Mouse (Mus musculus): ENCODE results near the gene Comt. TPM values are rescaled to one million over a fixed set of nuclear protein-coding genes. Genes with fewer than 3 reads are reported as not detected.
A peak's percentile ranks its signal among the peaks of the same experiment; 100 is the strongest.

The Comt gene
- polyA plus RNA-seq, 1 experiment from 2014 or later, result 61.1 TPM

GRCm38 (mm10) chr16:18379338-18380001, 47.2 kb downstream of the Comt start:
- Histone ChIP-seq H3K27ac (peak overlapping the region; percentile 53; the same call in 1 of the 2 replicates), H3K4me1 (peaks cover 60% of the 10 kb centered on the region), H3K36me3 (no peaks in the 10 kb centered on the region), H3K27me3 (ENCODE audit: low read depth, poor library complexity, severe bottlenecking) (no peaks in the 10 kb centered on the region), H3K9me3 (replicated peaks) (no peaks in the 10 kb centered on the region), H3K4me3 (no peak overlapping the region)
- WGBS, result 85% methylated on average over 8 of the region's 8 CpGs
- DNase-seq (ENCODE audit: low spot score), result no peak

GRCm38 (mm10) chr16:18378489-18378888, 48.2 kb downstream of the Comt start:
- WGBS, result 26% methylated on average over 1 of the region's 1 CpGs

GRCm38 (mm10) chr16:18377203-18377602, 49.4 kb downstream of the Comt start:
- DNase-seq (ENCODE audit: low spot score), result no peak
- Histone ChIP-seq H3K9me3 (replicated peaks) (no peaks in the 10 kb centered on the region), H3K4me3 (no peak overlapping the region), H3K27me3 (ENCODE audit: low read depth, poor library complexity, severe bottlenecking) (no peaks in the 10 kb centered on the region), H3K27ac (no peak overlapping the region), H3K36me3 (no peaks in the 10 kb centered on the region), H3K4me1 (peaks cover 38% of the 10 kb centered on the region)
- WGBS, result 51% methylated on average over 3 of the region's 3 CpGs

More at GRCm38 (mm10) chr16:18378489-18378888, 48.2 kb downstream of the Comt start:
- Histone ChIP-seq H3K4me3 (no peak overlapping the region), H3K27ac (no peak overlapping the region), H3K36me3 (no peaks in the 10 kb centered on the region), H3K9me3 (replicated peaks) (no peaks in the 10 kb centered on the region), H3K4me1 (peaks cover 51% of the 10 kb centered on the region), H3K27me3 (ENCODE audit: low read depth, poor library complexity, severe bottlenecking) (no peaks in the 10 kb centered on the region)
- no peak for DNase-seq (ENCODE audit: low spot score)

GRCm38 (mm10) chr16:18376297-18376954, 50.2 kb downstream of the Comt start:
- DNase-seq (ENCODE audit: low spot score), result no peak
- Histone ChIP-seq H3K36me3 (no peaks in the 10 kb centered on the region), H3K27me3 (ENCODE audit: low read depth, poor library complexity, severe bottlenecking) (no peaks in the 10 kb centered on the region), H3K9me3 (replicated peaks) (no peaks in the 10 kb centered on the region), H3K27ac (no peak overlapping the region), H3K4me1 (peaks cover 30% of the 10 kb centered on the region), H3K4me3 (no peak overlapping the region)
- 91% methylated on average over 7 of the region's 7 CpGs for WGBS

- H3K4me1 ChIP-seq, result peaks cover 9% of the 10 kb centered on the region
Observed at GRCm38 (mm10) chr16:18373632-18374031, 53.0 kb downstream of the Comt start.

GRCm38 (mm10) chr16:18370197-18370596, 56.5 kb downstream of the Comt start:
- WGBS, result 90% methylated on average over 3 of the region's 3 CpGs
- Histone ChIP-seq H3K9me3 (replicated peaks) (no peaks in the 10 kb centered on the region), H3K27me3 (ENCODE audit: low read depth, poor library complexity, severe bottlenecking) (no peaks in the 10 kb centered on the region), H3K27ac (no peak overlapping the region), H3K36me3 (no peaks in the 10 kb centered on the region), H3K4me1 (no peaks in the 10 kb centered on the region), H3K4me3 (no peak overlapping the region)
- DNase-seq (ENCODE audit: low spot score), result no peak

More at GRCm38 (mm10) chr16:18373632-18374031, 53.0 kb downstream of the Comt start:
- no peaks in the 10 kb centered on the region for H3K36me3 ChIP-seq
- H3K27ac ChIP-seq, result no peak overlapping the region
- no peaks in the 10 kb centered on the region for H3K27me3 ChIP-seq (ENCODE audit: low read depth, poor library complexity, severe bottlenecking)
- H3K9me3 ChIP-seq (replicated peaks), result no peaks in the 10 kb centered on the region
- H3K4me3 ChIP-seq, result no peak overlapping the region
- WGBS, result 92% methylated on average over 4 of the region's 4 CpGs
- no peak for DNase-seq (ENCODE audit: low spot score)

GRCm38 (mm10) chr16:18366849-18367248, 59.8 kb downstream of the Comt start:
- Histone ChIP-seq H3K27ac (no peak overlapping the region), H3K4me3 (no peak overlapping the region), H3K9me3 (replicated peaks) (no peaks in the 10 kb centered on the region), H3K27me3 (ENCODE audit: low read depth, poor library complexity, severe bottlenecking) (no peaks in the 10 kb centered on the region), H3K4me1 (no peaks in the 10 kb centered on the region), H3K36me3 (no peaks in the 10 kb centered on the region)
- 51% methylated on average over 4 of the region's 4 CpGs for WGBS
- DNase-seq (ENCODE audit: low spot score), result no peak

- WGBS, result 83% methylated on average over 8 of the region's 8 CpGs
- Histone ChIP-seq H3K4me1 (0 out of 2 replicates have a peak, but pooled peaks cover 3% of the 10 kb centered on the region), H3K4me3 (no peak overlapping the region), H3K36me3 (no peaks in the 10 kb centered on the region), H3K27ac (no peak overlapping the region), H3K9me3 (replicated peaks) (no peaks in the 10 kb centered on the region), H3K27me3 (ENCODE audit: low read depth, poor library complexity, severe bottlenecking) (no peaks in the 10 kb centered on the region)
- DNase-seq (ENCODE audit: low spot score), result no peak
Observed at GRCm38 (mm10) chr16:18362948-18363347, 63.7 kb downstream of the Comt start.

- 0 out of 2 replicates have a peak, but pooled peaks cover 3% of the 10 kb centered on the region for H3K4me1 ChIP-seq
- no peak for DNase-seq (ENCODE audit: low spot score)
- no peaks in the 10 kb centered on the region for H3K27me3 ChIP-seq (ENCODE audit: low read depth, poor library complexity, severe bottlenecking)
- WGBS, result 69% methylated on average over 6 of the region's 6 CpGs
- H3K36me3 ChIP-seq, result no peaks in the 10 kb centered on the region
- H3K27ac ChIP-seq, result no peak overlapping the region
- H3K9me3 ChIP-seq (replicated peaks), result no peaks in the 10 kb centered on the region
- H3K4me3 ChIP-seq, result no peak overlapping the region
Observed at GRCm38 (mm10) chr16:18360151-18360805, 66.4 kb downstream of the Comt start.

GRCm38 (mm10) chr16:18357977-18358376, 68.7 kb downstream of the Comt start:
- Histone ChIP-seq H3K4me3 (no peak overlapping the region), H3K9me3 (replicated peaks) (no peaks in the 10 kb centered on the region), H3K27ac (no peak overlapping the region), H3K27me3 (ENCODE audit: low read depth, poor library complexity, severe bottlenecking) (no peaks in the 10 kb centered on the region), H3K4me1 (0 out of 2 replicates have a peak, but pooled peaks cover 3% of the 10 kb centered on the region), H3K36me3 (no peaks in the 10 kb centered on the region)
- WGBS, result 87% methylated on average over 6 of the region's 6 CpGs
- no peak for DNase-seq (ENCODE audit: low spot score)

- DNase-seq (ENCODE audit: low spot score), result no peak
- Histone ChIP-seq H3K36me3 (no peaks in the 10 kb centered on the region), H3K27me3 (ENCODE audit: low read depth, poor library complexity, severe bottlenecking) (no peaks in the 10 kb centered on the region), H3K4me1 (0 out of 2 replicates have a peak, but pooled peaks cover 3% of the 10 kb centered on the region), H3K27ac (no peak overlapping the region), H3K4me3 (no peak overlapping the region), H3K9me3 (replicated peaks) (no peaks in the 10 kb centered on the region)
- WGBS, result 73% methylated on average over 1 of the region's 1 CpGs
Observed at GRCm38 (mm10) chr16:18356961-18357360, 69.7 kb downstream of the Comt start.
